Mouse (Mus musculus) liver, adult 2 months (tissue): ENCODE results near the gene Gbp10.
"Not testable (repeated sequence)": the region's sequence is repeated elsewhere in the genome, so short reads cannot be mapped to it uniquely, and the experiment has no call there.

Experiments
- CTCF ChIP-seq: fragments of 200-500 bp; IDR thresholded peaks from 2 replicates; pipeline ENCODE4 v1.5.1; 2011; ENCODE audit warnings: low read depth, low read length, control low read depth
- POLR2A ChIP-seq: fragments of 200-500 bp; IDR thresholded peaks from 2 replicates; pipeline ENCODE4 v1.6.1; 2011; ENCODE audit warnings: low read length, control low read depth; ENCODE audit not compliant: insufficient read depth; ENCODE audit errors: extremely low read depth

GRCm38 (mm10) chr5:105260673-105261072 lies 21.3 kb upstream of the Gbp10 start:
- not testable (repeated sequence) for TF ChIP-seq POLR2A, CTCF
